Mouse (Mus musculus): ENCODE data around the gene Zfp553.

The Zfp553 gene

GRCm38 (mm10) chr7:127211014-127211745 is 21.7 kb upstream of the Zfp553 start:
- no peak for DNase-seq (ENCODE audit: low spot score)

DNA sequence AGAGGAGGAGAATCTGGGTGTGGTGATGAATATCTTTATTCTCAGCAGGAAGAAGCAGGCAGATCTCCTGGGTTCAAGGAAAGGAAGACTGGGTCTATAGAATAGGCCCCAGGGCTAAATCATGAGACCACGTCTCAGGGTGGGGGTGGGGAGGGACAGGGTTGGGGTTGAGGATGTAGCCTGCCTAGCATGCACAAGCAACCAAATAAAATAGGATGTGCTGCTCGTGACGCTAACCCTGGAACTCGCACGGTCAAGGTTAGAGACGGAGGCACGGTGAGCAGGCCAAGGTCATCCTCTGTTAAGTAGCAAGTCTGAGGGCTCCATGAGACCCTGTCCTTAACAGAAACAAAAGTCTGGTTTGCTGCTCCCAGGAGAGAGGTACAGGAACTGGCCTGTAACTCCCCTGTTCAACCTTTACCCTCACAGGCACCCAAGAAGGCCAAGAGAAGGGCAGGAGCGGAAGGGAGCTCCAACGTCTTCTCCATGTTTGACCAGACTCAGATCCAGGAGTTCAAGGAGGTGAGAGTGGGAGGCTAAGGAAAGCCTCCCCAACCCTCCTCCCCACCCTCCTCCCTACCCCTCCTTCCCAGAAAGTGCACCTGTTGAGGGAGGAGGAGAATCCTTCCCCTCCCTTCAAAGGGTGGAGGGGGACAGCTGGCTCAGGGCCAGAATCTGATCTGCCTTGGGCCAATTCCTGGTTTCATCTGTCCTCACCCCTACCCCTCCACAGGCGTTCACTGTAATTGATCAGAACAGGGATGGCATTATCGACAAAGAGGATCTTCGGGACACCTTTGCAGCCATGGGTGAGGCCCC is 20.2 kb upstream of the Zfp553 start:
- DNase-seq (ENCODE audit: low spot score) = no peak

DNA sequence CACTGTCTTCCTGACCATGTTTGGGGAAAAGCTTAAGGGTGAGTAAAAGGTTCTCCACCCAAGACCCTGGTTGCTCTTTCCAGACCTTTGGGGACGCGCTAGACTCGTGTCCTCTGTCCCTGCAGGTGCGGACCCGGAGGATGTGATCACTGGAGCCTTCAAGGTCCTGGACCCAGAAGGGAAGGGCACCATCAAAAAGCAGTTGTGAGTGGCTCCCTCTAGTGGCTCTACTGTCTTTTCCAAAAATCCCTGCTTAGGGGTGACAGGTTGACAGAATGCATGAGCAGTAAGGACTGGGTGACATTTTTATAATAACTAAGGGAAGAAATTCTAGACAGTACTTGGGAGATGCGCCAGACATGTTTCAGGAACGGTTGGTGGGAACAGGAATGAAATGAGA is 19.4 kb upstream of the Zfp553 start:
- no peak for DNase-seq (ENCODE audit: low spot score)

GRCm38 (mm10) chr7:127213930-127214329 is 18.9 kb upstream of the Zfp553 start:
- no peak for DNase-seq (ENCODE audit: low spot score)

DNA sequence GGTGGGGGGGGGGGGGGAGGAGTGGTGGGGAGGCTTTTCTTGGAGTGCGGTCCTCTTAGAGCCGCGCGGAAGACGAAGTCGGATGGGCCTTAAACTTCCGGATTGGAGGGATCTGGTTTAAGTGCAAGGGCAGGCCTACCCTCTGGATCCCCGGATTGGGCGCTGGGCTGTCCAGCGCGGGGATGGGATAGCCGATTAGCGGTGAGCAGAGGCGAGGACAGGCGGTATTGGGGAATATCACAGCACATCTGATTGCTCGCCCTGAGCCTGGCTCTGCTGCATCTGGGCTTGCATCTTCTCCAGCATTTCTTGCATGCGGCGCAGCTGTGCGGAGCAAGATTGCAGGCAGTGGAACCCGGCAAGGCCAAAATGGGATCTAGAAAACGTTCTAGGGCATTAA is 18.3 kb upstream of the Zfp553 start:
- no peak for DNase-seq (ENCODE audit: low spot score)

GRCm38 (mm10) chr7:127214981-127215871 is 17.6 kb upstream of the Zfp553 start:
- no peak for DNase-seq (ENCODE audit: low spot score)

DNA sequence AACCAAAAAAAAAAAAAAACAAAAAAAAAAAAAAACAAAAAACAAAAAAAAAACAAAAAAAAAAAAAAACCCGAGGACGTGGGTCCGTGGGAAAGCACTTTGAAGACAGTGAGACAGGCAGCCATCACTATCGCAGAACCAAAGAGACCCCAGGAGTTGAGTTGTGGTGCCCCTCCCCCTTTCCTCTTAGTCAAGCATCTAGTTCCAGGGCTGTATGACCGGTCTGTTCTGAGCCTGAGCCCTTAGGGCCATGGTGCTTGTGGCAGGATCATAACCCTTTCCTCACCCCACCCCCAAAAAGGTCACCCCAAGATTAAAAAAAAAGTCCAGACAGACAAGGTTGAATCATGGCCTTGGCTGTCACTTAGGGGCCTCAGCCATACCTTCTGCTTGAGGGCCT is 16.6 kb upstream of the Zfp553 start:
- no peak for DNase-seq (ENCODE audit: low spot score)

GRCm38 (mm10) chr7:127217475-127217874 is 15.4 kb upstream of the Zfp553 start:
- DNase-seq (ENCODE audit: low spot score) = no peak

- DNase-seq (ENCODE audit: low spot score) = no peak
These were observed 14.8 kb upstream of the Zfp553 start for GRCm38 (mm10) chr7:127217901-127218642.

DNA sequence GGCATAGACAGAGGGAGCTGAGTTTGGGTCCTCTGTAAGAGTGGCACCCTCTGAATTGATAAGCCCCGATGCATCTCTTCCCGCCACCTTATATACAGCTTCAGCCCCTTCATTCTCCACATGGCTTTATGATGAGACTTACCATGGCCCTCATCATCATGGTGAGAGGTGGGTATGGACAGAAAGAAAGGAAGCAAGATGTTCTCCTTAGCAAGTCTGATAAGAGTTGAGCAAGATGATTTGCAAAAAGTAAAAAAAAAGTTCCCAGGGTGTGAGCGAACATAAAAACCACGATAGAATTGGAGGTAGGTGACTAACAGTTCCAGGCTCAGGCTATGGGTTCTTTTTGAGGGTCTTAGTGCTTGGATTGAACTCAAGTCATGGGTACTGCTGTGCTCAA is 14.2 kb upstream of the Zfp553 start:
- DNase-seq (ENCODE audit: low spot score) = no peak

DNA sequence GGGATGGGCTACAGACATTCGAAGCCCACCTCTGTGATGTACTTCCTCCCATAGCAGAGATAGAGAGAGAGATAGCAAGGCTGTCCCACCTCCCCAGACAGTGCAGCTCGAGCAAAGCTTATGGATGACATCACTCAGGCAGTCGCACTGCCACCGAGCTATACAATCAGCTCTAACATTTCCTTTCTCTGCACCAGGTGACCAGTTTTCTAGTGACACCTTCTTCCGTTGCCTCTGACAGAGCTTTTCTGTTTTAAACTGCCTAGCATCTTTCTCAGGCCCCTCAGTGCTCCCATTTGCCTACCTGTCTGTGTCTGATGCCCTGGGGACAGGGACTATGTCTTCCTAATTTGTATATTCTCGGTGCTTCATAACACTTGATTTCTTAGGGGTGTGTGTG is 12.4 kb upstream of the Zfp553 start:
- DNase-seq (ENCODE audit: low spot score) = no peak

DNA sequence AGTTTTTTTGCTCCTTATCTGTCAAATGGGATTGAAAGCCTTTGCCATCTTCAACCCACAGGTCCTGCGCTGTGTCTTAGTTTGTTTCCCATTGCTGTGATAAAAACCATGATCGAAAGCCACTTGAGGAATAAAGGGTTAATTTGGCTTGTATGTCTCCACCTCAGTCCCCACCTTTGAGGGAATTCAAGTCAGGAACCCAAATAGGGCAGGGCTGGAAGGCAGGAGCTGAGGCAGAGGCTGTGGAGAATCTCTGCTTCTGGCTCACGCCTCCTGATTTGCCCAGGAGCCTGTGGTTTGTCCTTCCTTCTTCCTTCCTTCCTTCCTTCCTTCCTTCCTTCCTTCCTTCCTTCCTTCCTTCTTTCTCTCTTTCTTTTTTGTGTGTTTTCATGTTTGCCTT is 9.8 kb upstream of the Zfp553 start:
- no peak for DNase-seq (ENCODE audit: low spot score)

DNA sequence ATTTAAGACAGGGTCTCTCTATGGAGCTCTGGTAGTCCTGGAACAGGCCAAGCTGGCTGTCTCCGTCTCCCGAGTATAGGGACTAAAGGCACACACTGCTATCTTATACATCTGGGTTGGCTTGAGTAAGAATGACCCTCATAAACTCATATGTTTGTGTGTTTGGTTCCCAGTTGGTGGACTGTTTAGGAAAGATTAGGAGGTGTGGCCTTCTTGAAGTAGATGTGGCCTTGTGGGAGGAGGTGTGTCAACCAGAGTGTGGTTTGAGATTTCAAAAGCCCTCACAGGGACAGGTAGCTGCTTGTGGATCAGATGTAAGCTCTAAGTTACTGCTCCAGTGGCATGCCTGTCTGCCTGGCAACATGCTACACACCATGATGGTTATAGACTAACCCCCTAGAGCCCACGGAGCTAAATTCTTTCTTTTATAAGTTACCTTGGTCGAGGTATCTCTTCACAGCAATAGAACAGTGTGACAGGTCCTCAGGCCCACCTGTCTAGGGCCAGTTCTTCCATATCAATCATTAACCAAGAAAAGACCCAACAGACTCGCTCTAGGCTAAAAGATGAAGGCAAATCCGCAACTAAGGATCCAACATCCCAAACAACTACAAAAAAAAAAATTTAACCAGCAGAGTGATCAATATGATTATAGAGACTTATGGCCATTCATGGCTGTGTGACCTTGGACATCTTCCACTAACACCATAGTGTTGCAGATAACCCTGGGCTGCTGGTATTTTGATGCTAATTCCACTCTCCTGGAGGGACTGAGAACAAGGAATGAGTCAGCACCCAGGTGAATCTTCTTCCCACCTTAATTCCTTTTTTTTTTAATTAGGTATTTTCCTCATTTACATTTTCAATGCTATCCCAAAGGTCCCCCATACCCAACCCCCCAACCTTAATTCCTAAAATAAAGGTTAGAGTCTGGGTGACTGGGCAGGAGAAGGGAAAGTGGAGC is 9.1 kb upstream of the Zfp553 start:
- no peak for DNase-seq (ENCODE audit: low spot score)

- no peak for DNase-seq (ENCODE audit: low spot score)
These were observed 8.2 kb upstream of the Zfp553 start for GRCm38 (mm10) chr7:127224616-127225015.

DNA sequence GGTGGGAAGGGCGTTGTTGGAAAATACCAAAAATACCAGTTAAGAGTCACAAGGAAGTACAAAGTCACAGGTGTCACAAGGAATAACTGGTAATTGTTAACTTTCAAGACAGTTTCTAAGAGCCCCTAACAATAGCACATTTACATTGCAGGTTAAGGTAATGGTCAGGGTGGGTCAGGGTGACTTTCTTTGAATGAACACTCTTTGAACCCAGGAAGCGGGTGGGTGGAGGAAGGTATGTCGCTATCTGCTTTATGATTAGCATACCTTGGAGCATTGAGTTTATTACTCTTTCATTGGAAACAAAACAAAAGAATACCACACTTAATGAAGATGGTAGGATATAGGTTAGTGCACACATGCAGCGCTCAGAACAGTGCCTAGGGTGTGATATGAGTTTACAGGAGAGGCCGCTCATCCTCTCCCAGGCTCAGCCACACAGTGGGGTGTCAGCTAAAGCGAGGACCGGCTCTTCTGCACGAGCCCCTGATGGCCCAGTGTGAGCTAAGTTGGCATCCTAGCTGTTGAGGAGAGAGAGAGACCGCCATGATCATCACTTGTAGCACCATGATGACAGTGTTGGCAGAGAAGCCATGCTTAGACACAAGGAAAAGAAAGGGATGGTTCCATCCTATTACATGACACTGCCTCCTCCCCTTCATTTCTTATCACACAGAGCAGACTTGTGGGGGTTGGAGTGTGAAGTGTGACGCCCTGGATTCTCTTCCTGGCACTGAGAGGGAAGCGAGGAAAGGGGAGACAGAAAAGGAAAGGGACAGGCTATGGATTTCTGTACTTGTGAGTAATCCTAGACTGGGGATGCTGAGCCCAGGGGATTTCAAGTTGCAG is 7.5 kb upstream of the Zfp553 start:
- no peak for DNase-seq (ENCODE audit: low spot score)

DNA sequence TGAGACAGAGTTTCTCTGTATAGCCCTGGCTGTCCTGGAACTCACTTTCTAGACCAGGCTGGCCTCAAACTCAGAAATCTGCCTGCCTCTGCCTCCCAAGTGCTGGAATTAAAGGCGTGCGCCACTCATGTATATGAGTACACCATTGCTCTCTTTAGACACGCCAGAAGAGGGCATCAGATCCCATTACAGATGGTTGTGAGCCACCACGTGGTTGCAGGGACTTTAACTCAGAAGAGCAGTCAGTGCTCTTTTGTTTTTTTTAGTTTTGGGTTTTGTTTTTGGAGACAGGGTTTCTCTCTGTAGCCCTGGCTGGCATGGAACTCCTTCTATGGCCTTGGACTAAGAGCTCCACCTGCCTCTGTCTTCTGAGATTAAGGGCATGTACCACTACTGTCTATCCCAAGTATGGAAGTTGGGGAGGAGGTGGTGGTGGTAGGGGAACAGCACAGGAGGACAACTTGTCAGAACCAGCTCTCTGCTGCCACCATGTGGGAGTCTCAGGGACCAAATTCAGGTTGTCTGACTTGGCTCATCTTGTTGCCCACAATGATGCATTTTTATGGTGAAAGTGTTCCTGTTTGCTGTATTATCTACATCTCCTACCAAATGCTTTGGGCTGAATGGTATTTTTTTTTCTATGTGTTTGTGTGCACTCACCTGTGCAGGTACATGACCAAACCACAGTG is 4.1 kb upstream of the Zfp553 start:
- no peak for DNase-seq (ENCODE audit: low spot score)

DNA sequence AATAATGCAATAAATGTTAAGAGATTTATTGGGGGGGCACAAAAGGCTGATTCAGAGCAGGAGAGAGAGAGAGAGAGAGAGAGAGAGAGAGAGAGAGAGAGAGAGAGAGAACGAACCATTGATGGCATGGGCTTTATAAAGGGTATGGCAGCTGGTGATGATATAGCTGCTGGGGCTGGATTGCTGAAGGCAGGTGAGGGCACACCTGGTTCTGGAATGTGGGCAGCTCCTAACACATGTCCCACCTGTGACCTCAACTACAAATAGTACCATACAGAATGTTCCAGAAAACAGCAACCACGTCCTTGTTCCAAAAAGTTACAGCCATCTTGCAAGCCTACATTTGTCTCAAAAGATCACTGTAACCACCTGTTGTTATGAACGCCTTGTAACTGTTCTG is 1.5 kb upstream of the Zfp553 start:
- DNase-seq (ENCODE audit: low spot score) = no peak

- no peak for DNase-seq (ENCODE audit: low spot score)
These were observed 837 bp upstream of the Zfp553 start for GRCm38 (mm10) chr7:127231826-127232621.

Data from urinary bladder, postnatal 10 days (tissue).